Mouse (Mus musculus) thymus, postnatal 36 days (tissue): ENCODE data around the gene Ndufs7.
"Not testable (repeated sequence)": the region's sequence is repeated elsewhere in the genome, so short reads cannot be mapped to it uniquely, and the experiment has no call there.

Source experiments
- DNase-seq, 2 experiments: peaks; one replicate each; pipeline ENCODE4 v3.0.0; 2022; ENCODE audit warnings: mixed read lengths in 2 of 2

Ndufs7 gene

DNA sequence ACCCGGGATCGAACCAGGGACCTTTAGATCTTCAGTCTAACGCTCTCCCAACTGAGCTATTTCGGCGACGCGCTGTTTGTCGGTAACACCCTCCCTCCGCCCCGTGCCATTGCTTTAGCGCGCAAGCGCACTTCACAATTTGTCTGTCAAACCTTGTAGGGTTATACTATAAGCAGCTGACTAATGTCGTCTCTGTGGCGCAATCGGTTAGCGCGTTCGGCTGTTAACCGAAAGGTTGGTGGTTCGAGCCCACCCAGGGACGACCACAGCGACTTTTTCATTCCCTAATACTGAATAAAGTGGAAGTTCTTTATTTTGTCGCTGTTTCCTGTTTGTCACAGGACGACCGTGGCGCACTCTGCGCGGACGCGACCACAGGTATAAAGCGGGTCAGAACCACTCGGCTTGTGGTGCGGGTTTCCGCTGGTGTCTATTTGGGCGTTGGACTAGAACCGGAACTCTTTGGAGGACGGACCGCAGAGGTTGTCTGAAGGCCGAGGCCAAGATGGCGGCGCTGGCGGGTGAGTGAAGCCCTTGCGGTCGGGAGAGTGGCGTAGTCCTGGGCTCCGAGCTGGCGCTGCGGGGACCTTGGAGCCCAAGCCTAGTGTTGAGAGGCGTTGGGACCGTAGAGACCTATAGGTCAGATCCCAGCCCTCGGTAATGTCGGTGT, at the start of gene Ndufs7:
Ndufs7 (plus strand) TSS at position 151 of the 670 bp plus-strand sequence.
- peak; percentile 93 to 94 for DNase-seq

DNA sequence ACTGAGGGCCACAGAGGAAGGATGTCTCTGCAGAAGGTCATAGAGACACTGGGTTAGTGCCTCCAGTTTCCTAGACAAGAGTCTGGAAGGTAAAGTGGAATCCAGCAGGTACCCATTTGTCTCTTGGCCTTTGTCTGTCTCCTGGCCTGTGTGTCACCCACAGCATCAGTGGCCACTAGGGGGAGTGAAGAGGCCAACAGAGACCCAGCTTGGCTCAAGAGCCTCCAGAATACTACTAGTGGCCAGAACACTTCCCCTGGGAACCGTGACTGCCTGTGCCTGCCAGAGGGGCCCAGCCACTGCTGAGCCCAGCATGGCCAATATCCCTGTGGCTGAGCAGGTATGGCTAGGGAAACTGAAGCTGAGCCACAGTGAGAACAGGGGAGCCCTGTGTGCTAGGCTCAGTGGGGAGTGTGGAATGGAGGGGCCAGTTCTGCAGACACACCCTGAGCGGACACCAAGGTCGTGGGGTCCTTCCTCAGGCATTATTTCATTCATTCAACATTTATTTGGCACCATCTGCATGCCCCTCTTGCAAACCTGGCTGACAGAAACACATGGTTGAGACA, 49.4 kb upstream of the Ndufs7 start:
- peak; percentile 69 to 70 for DNase-seq

DNA sequence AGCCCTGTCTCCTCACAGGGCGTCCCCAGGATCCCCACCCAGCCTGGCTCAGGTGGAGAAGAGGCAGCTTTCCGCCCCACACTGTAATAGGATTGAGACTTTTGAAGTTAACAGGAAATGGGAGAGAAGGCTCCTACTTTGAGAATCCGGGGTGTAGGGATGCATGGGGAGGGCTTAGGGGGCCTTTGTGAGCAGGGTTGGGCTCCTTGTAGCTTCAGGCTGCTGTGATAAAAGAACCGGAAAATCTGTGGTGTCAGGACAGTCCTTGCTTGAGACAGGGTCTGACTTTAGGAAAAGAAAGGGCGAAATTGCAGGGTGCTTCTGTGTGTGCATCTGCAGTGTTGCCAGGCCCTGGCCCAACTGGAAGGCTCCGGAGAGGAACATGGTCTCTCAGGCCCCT, 48.4 kb upstream of the Ndufs7 start:
- no peak for DNase-seq

DNA sequence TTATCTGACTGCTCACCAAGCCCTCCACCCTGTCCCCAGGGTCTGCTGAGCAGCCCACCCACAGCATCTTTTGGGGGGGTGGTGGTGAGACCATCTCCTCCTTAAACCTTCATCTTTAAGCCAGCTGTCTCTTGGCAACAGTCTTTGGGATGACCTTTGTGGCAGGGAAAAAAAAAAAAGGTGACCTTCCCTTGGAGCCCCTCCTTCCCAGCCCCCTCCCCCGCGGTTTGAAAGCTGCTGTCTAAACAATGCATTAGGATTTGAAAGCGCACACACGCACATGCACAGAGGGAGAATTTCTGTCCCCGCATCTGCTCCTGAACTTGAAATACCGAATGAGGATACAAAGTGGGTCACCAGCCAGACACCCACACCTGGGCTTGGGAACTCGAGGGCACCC, 44.9 kb upstream of the Ndufs7 start:
- DNase-seq, result no peak

- DNase-seq, result no peak
Measured at GRCm38 (mm10) chr10:80207201-80207600, 41.7 kb upstream of the Ndufs7 start.

DNA sequence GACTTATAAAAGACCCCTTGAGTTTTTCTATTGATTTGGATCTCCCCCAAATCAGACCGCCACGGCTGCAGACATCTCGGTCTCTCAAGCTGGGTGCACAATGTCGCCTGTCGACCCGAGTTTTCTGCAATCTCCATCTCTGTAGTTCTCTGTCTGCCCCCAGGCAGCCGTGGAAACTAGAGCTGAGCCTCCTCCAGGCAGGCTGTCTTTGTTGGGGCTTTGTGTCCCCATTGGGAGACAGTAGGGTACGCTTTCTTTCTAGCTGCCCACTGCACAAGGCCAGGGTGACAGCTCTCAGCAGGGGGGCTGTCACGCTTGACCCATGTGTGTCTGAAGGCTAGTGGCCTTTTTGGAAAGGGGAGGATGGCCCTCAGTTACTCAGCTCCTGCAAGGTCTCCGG, 41.2 kb upstream of the Ndufs7 start:
- DNase-seq, result no peak

- DNase-seq, result no peak
Measured at GRCm38 (mm10) chr10:80208248-80208647, 40.7 kb upstream of the Ndufs7 start.

- DNase-seq, result no peak
Measured at GRCm38 (mm10) chr10:80208841-80209371, 40.0 kb upstream of the Ndufs7 start.

- not testable (repeated sequence) for DNase-seq
Measured at GRCm38 (mm10) chr10:80211547-80212103, 37.3 kb upstream of the Ndufs7 start.

GRCm38 (mm10) chr10:80215048-80215772, 33.7 kb upstream of the Ndufs7 start:
- no peak for DNase-seq

- no peak for DNase-seq
Measured at GRCm38 (mm10) chr10:80220676-80221075, 28.2 kb upstream of the Ndufs7 start.

DNA sequence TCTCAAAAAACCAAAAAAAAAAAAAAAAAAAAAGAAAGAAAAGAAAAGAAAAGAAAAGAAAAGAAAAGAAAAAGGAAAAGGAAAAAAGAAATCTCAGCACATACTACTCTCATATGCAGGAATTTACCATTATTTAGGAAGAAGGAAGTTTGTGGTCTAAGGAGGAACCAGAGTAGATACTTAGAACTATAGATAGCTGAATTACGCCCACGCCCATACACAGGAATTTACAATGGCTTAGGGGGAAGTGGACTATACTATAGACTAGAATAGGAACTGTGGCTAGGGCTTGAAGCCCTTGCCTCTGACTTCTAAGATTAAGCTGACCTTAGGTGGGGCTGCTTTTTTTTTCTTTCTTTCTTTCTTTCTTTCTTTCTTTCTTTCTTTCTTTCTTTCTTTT, 25.8 kb upstream of the Ndufs7 start:
- DNase-seq, result not testable (repeated sequence)

- DNase-seq, result no peak
Measured at GRCm38 (mm10) chr10:80226071-80226415, 22.9 kb upstream of the Ndufs7 start.

DNA sequence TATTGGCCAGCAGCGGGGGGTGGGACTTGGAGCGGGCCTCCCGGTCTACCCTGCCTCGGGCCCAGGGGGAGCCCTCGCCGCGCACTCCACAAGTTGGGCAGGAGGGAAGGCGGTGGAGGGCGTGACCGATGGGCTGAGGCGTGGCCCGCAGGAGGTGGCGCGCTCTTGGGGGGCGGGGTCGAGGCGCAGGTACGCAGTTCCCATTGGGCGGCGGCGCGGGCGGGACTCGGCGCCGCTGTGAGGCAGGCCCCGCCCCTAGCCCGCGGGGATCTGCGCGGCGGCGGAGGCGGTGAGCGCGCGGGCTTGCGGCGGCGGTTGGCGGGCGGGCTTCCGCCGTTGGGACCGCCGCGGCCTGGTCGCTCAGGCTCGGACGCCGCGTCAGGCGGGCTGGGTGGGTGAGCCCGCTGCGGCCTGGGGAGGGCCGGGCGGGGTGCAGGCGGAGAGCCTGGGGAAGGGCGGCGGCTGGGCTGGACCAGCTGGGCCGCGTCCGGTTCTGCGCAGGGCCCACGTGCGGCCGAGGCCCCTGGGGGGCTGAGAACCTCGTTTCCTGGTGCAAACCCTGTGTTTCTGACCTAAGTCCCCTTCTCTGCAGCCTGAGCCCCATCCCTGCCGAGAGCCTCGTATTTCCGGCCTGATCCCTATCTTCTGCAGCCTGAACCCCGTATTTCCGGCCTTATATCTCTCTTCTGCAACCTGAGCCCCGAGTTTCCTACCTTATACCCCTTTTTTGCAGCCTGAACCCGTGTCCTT, 22.3 kb upstream of the Ndufs7 start, which contains the start of gene Mum1:
Mum1 (plus strand) TSS at position 19 of the 750 bp plus-strand sequence.
- DNase-seq, result peak; percentile 99 to 100

DNA sequence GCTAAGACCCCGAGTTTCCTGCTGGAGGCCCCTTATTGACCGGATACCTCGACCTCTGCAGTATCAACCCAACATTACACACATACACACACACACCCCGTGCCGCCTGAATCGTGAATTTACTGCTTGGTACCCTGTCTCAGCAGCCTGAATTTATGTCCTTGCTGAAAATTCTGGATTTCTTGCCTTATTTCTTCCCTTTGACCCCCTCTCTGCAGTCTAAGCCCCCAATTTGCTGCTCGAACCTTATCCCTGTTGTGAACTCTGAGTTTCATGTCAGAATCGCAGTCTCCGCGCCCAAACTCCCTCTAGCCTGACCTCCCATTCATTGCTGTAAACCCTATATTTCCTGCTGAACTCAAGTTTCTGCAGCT, 21.8 kb upstream of the Ndufs7 start:
- no peak for DNase-seq

DNA sequence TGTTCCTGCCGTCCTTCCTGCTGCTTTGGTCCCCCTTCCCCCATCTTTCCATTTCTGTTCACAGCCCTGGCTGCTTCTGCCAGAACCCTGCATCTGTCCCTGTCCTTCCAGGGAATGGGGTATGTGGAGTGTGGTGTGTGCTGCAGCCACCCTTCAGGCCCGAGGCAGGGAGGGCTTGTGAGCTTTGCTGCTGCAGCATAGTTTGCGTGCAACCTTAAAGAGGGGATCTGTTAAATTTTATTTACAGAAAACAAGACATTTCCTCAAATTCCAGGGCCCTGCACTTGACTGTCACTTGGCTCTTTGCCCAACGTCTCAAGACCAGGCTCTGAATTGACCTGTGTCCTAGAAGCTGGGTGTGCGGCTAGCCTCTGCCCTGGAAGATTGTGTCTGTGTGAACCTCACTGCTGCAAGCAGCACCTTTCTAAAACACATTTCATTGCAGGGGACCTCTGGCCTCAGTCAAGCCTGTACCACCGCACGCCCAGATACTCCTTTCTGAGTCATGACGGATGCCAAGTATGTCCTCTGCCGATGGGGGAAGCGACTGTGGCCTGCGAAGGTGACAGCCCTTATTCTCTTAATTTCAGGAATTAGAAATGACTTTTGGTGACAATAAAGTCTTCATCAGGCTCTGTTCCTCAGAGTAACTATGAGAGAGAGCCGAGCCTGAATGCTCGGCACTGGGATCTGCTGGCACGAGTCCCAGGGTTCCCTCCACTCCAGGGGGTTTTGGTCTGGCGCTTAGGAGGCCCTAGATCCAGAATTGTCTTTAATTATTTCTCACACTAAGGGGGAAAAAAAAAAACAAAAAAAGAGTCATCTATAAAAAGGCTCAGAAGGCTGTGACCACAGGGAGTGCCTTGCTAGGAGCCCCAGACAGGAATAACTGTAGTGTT, 20.8 kb upstream of the Ndufs7 start:
- DNase-seq, result no peak

- DNase-seq, result no peak
Measured at GRCm38 (mm10) chr10:80236145-80236825, 12.6 kb upstream of the Ndufs7 start.

- no peak for DNase-seq
Measured at GRCm38 (mm10) chr10:80237020-80237419, 11.9 kb upstream of the Ndufs7 start.

- DNase-seq, result no peak
Measured at GRCm38 (mm10) chr10:80238306-80238705, 10.6 kb upstream of the Ndufs7 start.

DNA sequence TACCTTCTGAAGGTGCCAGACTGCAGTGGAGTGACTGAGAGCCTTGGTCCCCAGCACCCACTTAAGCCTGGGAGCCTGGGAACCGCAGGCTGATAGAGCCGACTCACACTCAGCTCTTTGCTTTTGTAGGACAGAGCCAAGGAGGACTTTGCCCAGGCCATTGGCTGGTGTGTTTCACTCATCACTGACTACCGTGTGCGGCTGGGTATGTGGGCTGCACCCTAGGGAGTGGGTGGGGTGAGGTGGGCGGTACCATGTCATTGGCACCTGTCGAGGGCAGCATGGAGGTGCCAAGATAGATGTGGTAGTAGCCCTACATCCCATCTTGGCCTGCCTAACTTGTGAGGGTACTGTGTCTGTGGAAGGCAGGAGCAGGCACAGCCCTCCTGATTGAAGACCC, 9.1 kb upstream of the Ndufs7 start:
- DNase-seq, result no peak

GRCm38 (mm10) chr10:80242088-80242487, 6.8 kb upstream of the Ndufs7 start:
- no peak for DNase-seq
